Mouse (Mus musculus) midbrain, embryonic 16.5 days (tissue): ENCODE results near the gene Ttc9. TPM values are rescaled to one million over a fixed set of nuclear protein-coding genes. Genes with fewer than 3 reads are reported as not detected.

Experiments used
- ATAC-seq: fragments of 200-750 bp; cut with Nextera tagmentation; 2 replicates; pipeline ENCODE4 v1.8.0; 2017; ENCODE audit warnings: moderate TSS enrichment
- H3K27ac ChIP-seq: fragments of 300-500 bp; sonication (generic); 2 replicates; pipeline ENCODE4 v1.5.1; 2014; ENCODE audit warnings: mild to moderate bottlenecking, low read length, mixed read lengths
- H3K27me3 ChIP-seq: fragments of 300-500 bp; sonication (generic); 2 replicates; pipeline ENCODE4 v1.6.1; 2014; ENCODE audit warnings: low read depth, low read length, mixed read lengths; ENCODE audit not compliant: control insufficient read depth, insufficient read depth
- H3K36me3 ChIP-seq: fragments of 300-500 bp; sonication (generic); 2 replicates; pipeline ENCODE4 v1.6.1; 2014; ENCODE audit warnings: mild to moderate bottlenecking, low read length, moderate library complexity, mixed read lengths; ENCODE audit not compliant: control insufficient read depth, insufficient read depth
- H3K4me1 ChIP-seq: fragments of 300-500 bp; sonication (generic); 2 replicates; pipeline ENCODE4 v1.6.1; 2014; ENCODE audit warnings: mild to moderate bottlenecking, low read length, mixed read lengths; ENCODE audit not compliant: control insufficient read depth, insufficient read depth
- H3K4me2 ChIP-seq: fragments of 300-500 bp; sonication (generic); 2 replicates; pipeline ENCODE4 v1.6.1; 2014; ENCODE audit warnings: mild to moderate bottlenecking, low read length, mixed read lengths
- H3K4me3 ChIP-seq: fragments of 300-500 bp; sonication (generic); 2 replicates; pipeline ENCODE4 v1.5.1; 2014; ENCODE audit warnings: low read depth, mild to moderate bottlenecking, low read length, moderate library complexity, mixed read lengths
- H3K9ac ChIP-seq: fragments of 300-500 bp; sonication (generic); 2 replicates; pipeline ENCODE4 v1.6.1; 2014; ENCODE audit warnings: low read depth, low read length, mixed read lengths
- H3K9me3 ChIP-seq: fragments of 300-500 bp; sonication (generic); replicated peaks from 2 replicates; pipeline ENCODE4 v1.6.1; 2014; ENCODE audit warnings: mild to moderate bottlenecking, low read length, mixed read lengths; ENCODE audit not compliant: control insufficient read depth, poor library complexity, severe bottlenecking
- WGBS: fragments of 180-500 bp; shearing (Covaris S2); extraction: QIAGEN DNeasy Blood & Tissue Kit; methylation state at CpG from one replicate; pipeline ENCODE4 v1.1.7; 2014; 5-methylcytosine and 5-hydroxymethylcytosine counted together
- polyA plus RNA-seq: library from polyadenylated mRNA; unstranded; fragments of >200 nt; fragmentation: Nextera tagmentation; extraction: Ambion mirVana; gene quantifications from 2 replicates; pipeline ENCODE4 v1.2.1, GENCODE M21; 2015

The Ttc9 gene
- polyA plus RNA-seq, 1 experiment from 2014 or later = 17.2 TPM

DNA sequence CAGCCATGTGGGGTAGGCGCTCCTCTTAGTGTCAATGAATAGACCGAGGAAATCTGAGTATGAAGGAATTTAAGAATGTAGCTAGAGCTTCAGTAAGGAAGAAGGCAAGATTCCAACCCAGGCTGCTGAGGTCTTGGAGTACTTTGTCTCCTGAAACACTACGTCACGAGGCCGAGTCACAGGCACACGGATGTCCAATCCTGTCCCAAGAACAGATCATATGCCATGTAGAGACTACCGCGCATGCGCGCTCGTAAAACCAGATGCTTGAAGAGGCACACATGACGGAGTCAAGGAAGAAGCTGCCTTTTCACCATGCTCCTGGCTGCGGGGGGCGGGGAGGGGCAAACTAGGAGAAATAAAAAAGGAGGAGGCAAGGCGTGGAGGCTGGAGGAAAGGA is 59.1 kb downstream of the Ttc9 start:
- H3K27ac ChIP-seq = no peak overlapping the region
- peaks cover 11% of the 10 kb centered on the region for H3K4me1 ChIP-seq
- H3K27me3 ChIP-seq = no peaks in the 10 kb centered on the region
- no peaks in the 10 kb centered on the region for H3K36me3 ChIP-seq
- H3K4me2 ChIP-seq = no peak overlapping the region
- no peak overlapping the region for H3K4me3 ChIP-seq
- ATAC-seq = no peak
- no peak overlapping the region for H3K9ac ChIP-seq
- no peaks in the 10 kb centered on the region for H3K9me3 ChIP-seq
- 93% methylated on average over 15 of the region's 15 CpGs for WGBS

- H3K4me1 ChIP-seq = peaks cover 10% of the 10 kb centered on the region
- ATAC-seq = no peak
- H3K4me2 ChIP-seq = no peak overlapping the region
- H3K36me3 ChIP-seq = no peaks in the 10 kb centered on the region
- no peak overlapping the region for H3K9ac ChIP-seq
- no peaks in the 10 kb centered on the region for H3K9me3 ChIP-seq
- H3K27ac ChIP-seq = no peak overlapping the region
- 82% methylated on average over 7 of the region's 7 CpGs for WGBS
- no peaks in the 10 kb centered on the region for H3K27me3 ChIP-seq
- no peak overlapping the region for H3K4me3 ChIP-seq
Measured at GRCm38 (mm10) chr12:81690751-81691150, 59.7 kb downstream of the Ttc9 start.

- Histone ChIP-seq H3K36me3 (no peaks in the 10 kb centered on the region), H3K4me1 (peaks cover 5% of the 10 kb centered on the region), H3K27ac (no peak overlapping the region), H3K9me3 (no peaks in the 10 kb centered on the region), H3K9ac (no peak overlapping the region), H3K4me2 (no peak overlapping the region), H3K4me3 (no peak overlapping the region), H3K27me3 (no peaks in the 10 kb centered on the region)
- 42% methylated on average over 8 of the region's 8 CpGs for WGBS
- no peak for ATAC-seq
Measured at GRCm38 (mm10) chr12:81691177-81691730, 60.2 kb downstream of the Ttc9 start.

DNA sequence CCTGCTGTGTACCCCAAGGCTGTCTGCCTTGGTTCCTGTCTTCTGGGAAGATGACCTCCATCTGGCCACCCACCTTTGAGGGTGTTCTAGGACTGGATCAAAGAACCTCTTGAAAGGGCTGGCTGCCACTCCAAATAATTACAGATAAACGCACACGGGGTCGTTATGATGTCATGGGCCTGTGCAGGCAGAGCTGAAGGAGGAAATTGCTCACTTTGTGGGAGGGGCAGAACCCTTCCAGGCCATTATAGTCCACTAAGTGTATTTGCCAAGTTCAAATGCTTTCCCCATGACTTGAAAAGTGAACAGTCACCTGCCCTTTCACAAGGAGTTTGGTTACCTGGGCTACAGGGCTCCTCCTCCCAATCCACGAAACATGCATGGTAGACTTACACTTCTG is 67.0 kb downstream of the Ttc9 start:
- no peak overlapping the region for H3K9ac ChIP-seq
- H3K27me3 ChIP-seq = no peaks in the 10 kb centered on the region
- ATAC-seq = no peak
- H3K36me3 ChIP-seq = no peaks in the 10 kb centered on the region
- no peaks in the 10 kb centered on the region for H3K4me1 ChIP-seq
- no peak overlapping the region for H3K4me2 ChIP-seq
- WGBS = 64% methylated on average over 4 of the region's 4 CpGs
- H3K4me3 ChIP-seq = no peak overlapping the region
- no peak overlapping the region for H3K27ac ChIP-seq
- no peaks in the 10 kb centered on the region for H3K9me3 ChIP-seq

DNA sequence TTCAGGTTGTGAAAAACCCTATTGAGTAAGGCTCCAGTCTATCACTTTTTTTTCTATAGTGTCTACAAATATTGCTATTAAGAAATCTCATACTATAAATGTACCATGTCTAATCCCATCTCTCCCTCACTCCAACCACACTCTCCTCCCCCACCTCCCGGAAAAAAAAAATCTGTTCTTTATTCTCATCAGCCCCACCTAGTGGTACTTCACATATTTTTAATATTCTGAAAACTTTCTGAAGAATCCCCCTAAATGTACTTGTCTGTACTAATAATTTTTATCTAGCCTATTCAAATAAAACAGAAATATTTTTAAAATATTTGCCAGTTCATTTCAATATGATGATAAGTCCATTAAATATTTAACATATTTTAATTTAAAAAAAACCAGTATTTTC is 71.9 kb downstream of the Ttc9 start:
- H3K9ac ChIP-seq = no peak overlapping the region
- H3K27ac ChIP-seq = no peak overlapping the region
- no peaks in the 10 kb centered on the region for H3K36me3 ChIP-seq
- no peak overlapping the region for H3K4me2 ChIP-seq
- ATAC-seq = no peak
- H3K27me3 ChIP-seq = no peaks in the 10 kb centered on the region
- H3K4me1 ChIP-seq = no peaks in the 10 kb centered on the region
- 3% methylated on average over 1 of the region's 1 CpGs for WGBS
- H3K4me3 ChIP-seq = no peak overlapping the region
- H3K9me3 ChIP-seq = peaks cover 6% of the 10 kb centered on the region; the same call in 1 of the 2 replicates

GRCm38 (mm10) chr12:81712618-81713017 is 81.6 kb downstream of the Ttc9 start:
- Histone ChIP-seq H3K9ac (no peak overlapping the region), H3K4me2 (no peak overlapping the region), H3K9me3 (peaks cover 3% of the 10 kb centered on the region; the same call in 1 of the 2 replicates), H3K4me3 (no peak overlapping the region), H3K36me3 (no peaks in the 10 kb centered on the region), H3K27ac (no peak overlapping the region), H3K4me1 (no peaks in the 10 kb centered on the region), H3K27me3 (no peaks in the 10 kb centered on the region)
- WGBS = 91% methylated on average over 4 of the region's 4 CpGs
- no peak for ATAC-seq

Other genes with a start within 250 kb of the Ttc9 start
- gene Adam4, start 209.3 kb upstream of the Ttc9 start, polyA plus RNA-seq = 0.41 and 0.50 TPM in 2 replicates
- 110 TPM in 2 replicates for gene Cox16, start 146.1 kb upstream of the Ttc9 start, polyA plus RNA-seq
- gene Gm20498, start 98.3 kb upstream of the Ttc9 start, polyA plus RNA-seq = 42.0 and 44.4 TPM in 2 replicates
- gene Synj2bp, start 98.3 kb upstream of the Ttc9 start, polyA plus RNA-seq = 36.7 and 39.8 TPM in 2 replicates
- 0.82 and 0.89 TPM in 2 replicates for gene Adam21, start 62.8 kb upstream of the Ttc9 start, polyA plus RNA-seq
- 38.0 and 39.4 TPM in 2 replicates for gene Med6, start 36.2 kb upstream of the Ttc9 start, polyA plus RNA-seq
- 8.4 and 10.9 TPM in 2 replicates for gene Map3k9, start 149.9 kb downstream of the Ttc9 start, polyA plus RNA-seq
- gene Pcnx, start 228.8 kb downstream of the Ttc9 start, polyA plus RNA-seq = 9.9 and 11.3 TPM in 2 replicates